Mouse (Mus musculus) kidney, postnatal 0 days (tissue): ENCODE measurements around the gene Nufip1. TPM values are rescaled to one million over a fixed set of nuclear protein-coding genes. Genes with fewer than 3 reads are reported as not detected.
A peak's percentile ranks its signal among the peaks of the same experiment; 100 is the strongest.

Source experiments
- ATAC-seq: fragments of 200-750 bp; cut with Nextera tagmentation; replicated peaks from 2 replicates; pipeline ENCODE4 v1.8.0; 2017; ENCODE audit warnings: low read depth, moderate number of reproducible peaks, moderate TSS enrichment, moderate library complexity; ENCODE audit not compliant: low FRiP score
- DNase-seq: peaks from one replicate; pipeline ENCODE4 v3.0.0-alpha.2; 2016; ENCODE audit warnings: low spot score
- H3K27ac ChIP-seq: fragments of 300-500 bp; sonication (generic); 2 replicates; pipeline ENCODE4 v1.5.1; 2014; ENCODE audit warnings: mild to moderate bottlenecking
- H3K27me3 ChIP-seq: fragments of 300-500 bp; sonication (generic); 2 replicates; pipeline ENCODE4 v1.6.1; 2014; ENCODE audit warnings: low read length, mixed read lengths; ENCODE audit not compliant: insufficient read depth
- H3K36me3 ChIP-seq: fragments of 300-500 bp; sonication (generic); 2 replicates; pipeline ENCODE4 v1.6.1; 2014; ENCODE audit warnings: low read length, mixed read lengths; ENCODE audit not compliant: insufficient read depth
- H3K4me1 ChIP-seq: fragments of 300-500 bp; sonication (generic); replicated peaks from 2 replicates; pipeline ENCODE4 v1.6.1; 2014; ENCODE audit warnings: antibody characterized with exemption, low read length, mixed read lengths; ENCODE audit not compliant: insufficient read depth
- H3K4me2 ChIP-seq: fragments of 300-500 bp; sonication (generic); 2 replicates; pipeline ENCODE4 v1.6.1; 2014; ENCODE audit warnings: mild to moderate bottlenecking, low read length, moderate library complexity, mixed read lengths
- H3K4me3 ChIP-seq: fragments of 300-500 bp; sonication (generic); replicated peaks from 2 replicates; pipeline ENCODE4 v1.5.1; 2014; ENCODE audit warnings: low read depth, low read length
- H3K9ac ChIP-seq: fragments of 300-500 bp; sonication (generic); 2 replicates; pipeline ENCODE4 v1.6.1; 2014; ENCODE audit warnings: low read depth, low read length
- H3K9me3 ChIP-seq: fragments of 300-500 bp; sonication (generic); replicated peaks from 2 replicates; pipeline ENCODE4 v1.6.1; 2016; ENCODE audit warnings: low read length, inconsistent platforms, mixed read lengths
- CTCF ChIP-seq: IDR thresholded peaks from 2 replicates; pipeline ENCODE4 v1.5.1; 2016; ENCODE audit warnings: antibody characterized with exemption, low read depth, mild to moderate bottlenecking, moderate library complexity
- WGBS: fragments of 180-500 bp; shearing (Covaris S2); extraction: QIAGEN DNeasy Blood & Tissue Kit; methylation state at CpG from one replicate; pipeline ENCODE4 v1.1.7; 2014; 5-methylcytosine and 5-hydroxymethylcytosine counted together
- polyA plus RNA-seq: library from polyadenylated mRNA; unstranded; fragments of >200 nt; fragmentation: Nextera tagmentation; extraction: Ambion mirVana; gene quantifications from 2 replicates; pipeline ENCODE4 v1.2.1, GENCODE M21; 2015

The Nufip1 gene
- polyA plus RNA-seq, 1 experiment from 2014 or later, result 13.8 TPM

DNA sequence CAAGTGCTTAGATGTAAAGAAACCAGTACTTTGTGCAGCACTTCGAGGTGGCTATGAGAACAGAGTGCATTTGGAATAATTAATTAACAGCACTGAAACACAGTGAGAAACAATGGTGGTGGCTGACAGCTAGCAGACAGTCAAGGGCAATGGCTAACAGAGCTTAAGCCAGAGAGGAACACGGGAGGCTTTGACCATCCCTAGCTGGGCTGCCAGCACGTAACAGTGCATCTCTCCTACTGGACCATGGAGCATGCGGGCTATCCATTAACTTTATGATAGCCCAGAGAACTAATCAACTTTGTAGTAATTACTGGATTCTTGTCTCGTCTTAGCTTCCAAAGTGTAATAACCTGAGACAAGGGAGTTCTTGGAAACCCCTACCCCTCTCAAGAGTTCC is 12.9 kb upstream of the Nufip1 start:
- Histone ChIP-seq H3K36me3 (peaks cover 28% of the 10 kb centered on the region), H3K4me2 (no peak overlapping the region), H3K27me3 (no peaks in the 10 kb centered on the region), H3K4me1 (no peaks in the 10 kb centered on the region), H3K9me3 (no peaks in the 10 kb centered on the region), H3K27ac (no peak overlapping the region), H3K9ac (no peak overlapping the region), H3K4me3 (no peak overlapping the region)
- DNase-seq (no peak), ATAC-seq (peak; percentile 84)
- TF ChIP-seq CTCF, result no peak
- WGBS, result 84% methylated on average over 5 of the region's 5 CpGs

- Histone ChIP-seq H3K4me1 (no peaks in the 10 kb centered on the region), H3K9me3 (no peaks in the 10 kb centered on the region), H3K36me3 (peaks cover 22% of the 10 kb centered on the region; the same call in 1 of the 2 replicates), H3K9ac (no peak overlapping the region), H3K27me3 (no peaks in the 10 kb centered on the region), H3K4me3 (no peak overlapping the region), H3K4me2 (no peak overlapping the region), H3K27ac (no peak overlapping the region)
- 94% methylated on average over 9 of the region's 9 CpGs for WGBS
- ATAC-seq (no peak), DNase-seq (no peak)
- TF ChIP-seq CTCF, result no peak
Measured at GRCm38 (mm10) chr14:76099543-76099942, 11.1 kb upstream of the Nufip1 start.

DNA sequence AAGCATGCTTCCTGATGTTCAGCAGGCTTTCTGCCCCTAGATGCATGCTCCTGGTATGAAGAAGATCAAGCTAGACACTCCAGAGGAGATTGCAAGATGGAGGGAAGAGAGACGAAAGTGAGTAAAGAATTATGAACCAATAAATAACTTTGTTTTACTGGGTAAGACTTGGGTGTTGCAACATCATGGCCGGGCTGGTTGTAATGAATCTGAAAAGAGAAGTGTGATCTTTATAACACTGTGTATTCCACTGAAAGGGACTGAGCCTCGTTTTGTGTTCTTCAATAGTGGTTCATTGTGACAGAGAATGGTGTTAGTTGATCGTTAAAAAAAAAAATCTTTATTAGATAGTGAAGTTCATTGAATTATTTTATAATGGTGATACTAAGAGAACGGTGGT is 5.1 kb downstream of the Nufip1 start:
- no peak overlapping the region for H3K9ac ChIP-seq
- no peaks in the 10 kb centered on the region for H3K9me3 ChIP-seq
- 87% methylated on average over 5 of the region's 5 CpGs for WGBS
- no peak for DNase-seq
- no peak overlapping the region for H3K4me3 ChIP-seq
- ATAC-seq, result no peak
- H3K27ac ChIP-seq, result no peak overlapping the region
- H3K36me3 ChIP-seq, result peaks cover 33% of the 10 kb centered on the region
- no peak overlapping the region for H3K4me2 ChIP-seq
- no peaks in the 10 kb centered on the region for H3K27me3 ChIP-seq
- no peak for TF ChIP-seq CTCF
- peaks cover 5% of the 10 kb centered on the region; the same call in 1 of the 2 replicates for H3K4me1 ChIP-seq

DNA sequence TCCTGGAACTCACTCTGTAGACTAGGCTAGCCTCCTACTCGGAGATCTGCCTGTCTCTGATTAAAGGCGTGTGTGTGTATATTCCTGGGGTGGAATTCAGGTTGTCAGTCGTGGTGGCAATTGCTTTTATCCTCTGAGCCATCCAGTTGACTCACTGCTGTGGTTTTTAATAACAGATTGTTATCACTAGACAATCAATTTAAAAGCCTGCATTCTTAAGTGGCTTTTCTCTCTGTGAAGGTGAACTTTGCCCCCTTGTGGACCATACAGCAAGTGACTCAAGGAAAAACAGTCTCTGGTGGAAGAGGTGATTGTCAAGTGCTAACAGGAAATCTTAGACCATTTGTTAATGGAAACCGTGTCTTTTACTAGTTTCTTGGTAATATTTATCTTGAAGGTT is 8.3 kb downstream of the Nufip1 start:
- Histone ChIP-seq H3K27me3 (no peaks in the 10 kb centered on the region), H3K27ac (no peak overlapping the region), H3K36me3 (peaks cover 38% of the 10 kb centered on the region), H3K4me2 (no peak overlapping the region), H3K9me3 (no peaks in the 10 kb centered on the region), H3K9ac (no peak overlapping the region), H3K4me3 (no peak overlapping the region), H3K4me1 (no peaks in the 10 kb centered on the region)
- 62% methylated on average over 4 of the region's 4 CpGs for WGBS
- TF ChIP-seq CTCF, result peak; percentile 60
- peak; percentile 31 for DNase-seq
- no peak for ATAC-seq

DNA sequence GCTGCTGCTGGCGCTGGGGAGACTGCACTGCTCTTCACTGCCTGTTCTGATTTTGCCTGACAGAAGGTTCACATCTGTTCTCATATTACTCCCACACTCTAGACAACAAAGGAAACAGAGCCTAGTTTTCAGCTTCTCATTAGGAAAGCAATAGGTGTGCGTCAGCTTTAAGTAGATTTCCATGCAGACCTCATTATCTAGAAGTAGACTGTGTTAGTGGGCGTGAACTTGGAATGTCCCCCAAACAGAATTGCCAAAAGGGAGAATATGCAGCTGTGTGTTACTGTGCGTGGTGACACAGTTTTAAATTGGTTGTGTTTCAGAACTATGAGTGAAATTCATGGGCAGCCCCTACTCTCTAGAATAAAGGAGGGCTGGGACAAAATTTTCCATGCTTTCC is 9.8 kb downstream of the Nufip1 start:
- Histone ChIP-seq H3K27me3 (no peaks in the 10 kb centered on the region), H3K9me3 (no peaks in the 10 kb centered on the region), H3K4me1 (no peaks in the 10 kb centered on the region), H3K4me3 (no peak overlapping the region), H3K36me3 (peaks cover 39% of the 10 kb centered on the region), H3K9ac (no peak overlapping the region), H3K4me2 (no peak overlapping the region), H3K27ac (no peak overlapping the region)
- DNase-seq (no peak), ATAC-seq (no peak)
- WGBS, result 67% methylated on average over 4 of the region's 4 CpGs
- no peak for TF ChIP-seq CTCF

- no peak overlapping the region for H3K4me3 ChIP-seq
- DNase-seq, result peak; percentile 82
- no peak overlapping the region for H3K27ac ChIP-seq
- no peak overlapping the region for H3K9ac ChIP-seq
- H3K9me3 ChIP-seq, result no peaks in the 10 kb centered on the region
- 54% methylated on average over 6 of the region's 6 CpGs for WGBS
- no peak overlapping the region for H3K4me2 ChIP-seq
- H3K36me3 ChIP-seq, result peaks cover 45% of the 10 kb centered on the region
- ATAC-seq, result no peak
- H3K4me1 ChIP-seq, result no peaks in the 10 kb centered on the region
- peak; percentile 86 for TF ChIP-seq CTCF
- no peaks in the 10 kb centered on the region for H3K27me3 ChIP-seq
Measured at GRCm38 (mm10) chr14:76121901-76122662, 11.4 kb downstream of the Nufip1 start.
